Mouse (Mus musculus) embryonic fibroblast, embryonic 13.5 days (primary cell): ENCODE results near the gene Ccl20.

ENCODE experiments used
- CTCF ChIP-seq: IDR thresholded peaks from 2 replicates; pipeline ENCODE4 v1.5.1; 2011; ENCODE audit warnings: mild to moderate bottlenecking, control low read depth, low read length, moderate library complexity, borderline replicate concordance; ENCODE audit not compliant: insufficient read depth
- POLR2A ChIP-seq: IDR thresholded peaks from 2 replicates; pipeline ENCODE4 v1.6.1; 2011; ENCODE audit warnings: low read depth, mild to moderate bottlenecking, control low read depth, low read length, moderate library complexity

- TF ChIP-seq CTCF (no peak), POLR2A (no peak)
Observed at GRCm38 (mm10) chr1:83120312-83120711, 3.7 kb downstream of the Ccl20 start.
